Mouse (Mus musculus) liver, embryonic 16.5 days (tissue): ENCODE data around the gene Mark2. TPM values are rescaled to one million over a fixed set of nuclear protein-coding genes. Genes with fewer than 3 reads are reported as not detected.

Experiments used
- ATAC-seq: fragments of 200-750 bp; cut with Nextera tagmentation; 2 replicates; pipeline ENCODE4 v1.8.0; 2017; ENCODE audit warnings: low read depth, mild to moderate bottlenecking, moderate number of reproducible peaks, moderate library complexity
- H3K27ac ChIP-seq: fragments of 300-500 bp; sonication (generic); 2 replicates; pipeline ENCODE4 v1.5.1; 2014; ENCODE audit warnings: mild to moderate bottlenecking, low read length
- H3K27me3 ChIP-seq: fragments of 300-500 bp; sonication (generic); 2 replicates; pipeline ENCODE4 v1.6.1; 2014; ENCODE audit warnings: low read depth, low read length, mixed read lengths; ENCODE audit not compliant: control insufficient read depth, insufficient read depth
- H3K36me3 ChIP-seq: fragments of 300-500 bp; sonication (generic); 2 replicates; pipeline ENCODE4 v1.6.1; 2014; ENCODE audit warnings: mild to moderate bottlenecking; ENCODE audit not compliant: control insufficient read depth, insufficient read depth
- H3K4me1 ChIP-seq: fragments of 300-500 bp; sonication (generic); 2 replicates; pipeline ENCODE4 v1.6.1; 2014; ENCODE audit warnings: low read depth, low read length, mixed read lengths; ENCODE audit not compliant: control insufficient read depth
- H3K4me2 ChIP-seq: fragments of 300-500 bp; sonication (generic); 2 replicates; pipeline ENCODE4 v1.6.1; 2014; ENCODE audit warnings: low read depth, low read length, mixed read lengths
- H3K4me3 ChIP-seq: fragments of 300-500 bp; sonication (generic); 2 replicates; pipeline ENCODE4 v1.5.1; 2014; ENCODE audit warnings: low read depth, mild to moderate bottlenecking, low read length
- H3K9ac ChIP-seq: fragments of 300-500 bp; sonication (generic); 2 replicates; pipeline ENCODE4 v1.6.1; 2014; ENCODE audit warnings: low read depth, low read length
- H3K9me3 ChIP-seq: fragments of 300-500 bp; sonication (generic); replicated peaks from 2 replicates; pipeline ENCODE4 v1.6.1; 2016; ENCODE audit warnings: low read length; ENCODE audit not compliant: control insufficient read depth
- WGBS: fragments of 180-500 bp; shearing (Covaris S2); extraction: QIAGEN DNeasy Blood & Tissue Kit; methylation state at CpG from one replicate; pipeline ENCODE4 v1.1.7; 2014; ENCODE audit not compliant: insufficient replicate concordance; 5-methylcytosine and 5-hydroxymethylcytosine counted together
- polyA plus RNA-seq: library from polyadenylated mRNA; unstranded; fragments of >200 nt; fragmentation: Nextera tagmentation; extraction: Ambion mirVana; gene quantifications from 2 replicates; pipeline ENCODE4 v1.2.1, GENCODE M21; 2015

Mark2 gene
- polyA plus RNA-seq, 1 experiment from 2014 or later = 15.3 TPM

DNA sequence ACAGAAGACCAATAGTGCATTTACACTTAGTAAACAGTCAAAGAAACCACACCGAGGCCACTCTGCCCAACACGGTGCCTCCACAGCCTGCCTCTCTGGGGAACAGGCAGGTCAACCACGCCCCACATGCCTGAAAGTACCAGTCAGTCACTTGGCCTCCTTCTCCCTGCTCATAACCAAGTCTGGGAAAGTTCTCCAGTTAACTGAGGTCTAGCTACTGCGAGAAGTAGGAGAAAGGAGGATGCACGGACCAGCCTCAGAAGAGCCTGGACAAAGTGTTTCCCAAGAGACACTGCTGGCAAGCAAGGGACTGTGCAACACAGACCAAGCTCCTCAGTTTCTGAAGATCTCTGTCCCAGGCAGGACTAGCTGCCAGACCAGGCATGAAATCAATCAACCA is 2.6 kb downstream of the Mark2 start:
- peak overlapping the region; percentile 97 for H3K4me3 ChIP-seq
- no peak overlapping the region for H3K27ac ChIP-seq
- peak overlapping the region; percentile 38 for H3K4me2 ChIP-seq
- 33% methylated on average over 5 of the region's 5 CpGs for WGBS
- H3K9me3 ChIP-seq = no peaks in the 10 kb centered on the region
- no peak for ATAC-seq
- peaks cover 56% of the 10 kb centered on the region for H3K4me1 ChIP-seq
- no peaks in the 10 kb centered on the region for H3K27me3 ChIP-seq
- H3K36me3 ChIP-seq = no peaks in the 10 kb centered on the region
- 0 out of 2 replicates have a peak overlapping the region, but pooled peaks have one; percentile 18 for H3K9ac ChIP-seq

GRCm38 (mm10) chr19:7337781-7338342 is 3.8 kb downstream of the Mark2 start:
- H3K27me3 ChIP-seq = no peaks in the 10 kb centered on the region
- H3K36me3 ChIP-seq = no peaks in the 10 kb centered on the region
- H3K9ac ChIP-seq = no peak overlapping the region
- H3K4me3 ChIP-seq = no peak overlapping the region
- H3K4me2 ChIP-seq = no peak overlapping the region
- peaks cover 56% of the 10 kb centered on the region for H3K4me1 ChIP-seq
- 68% methylated on average over 2 of the region's 2 CpGs for WGBS
- H3K9me3 ChIP-seq = no peaks in the 10 kb centered on the region
- no peak overlapping the region for H3K27ac ChIP-seq
- no peak for ATAC-seq

DNA sequence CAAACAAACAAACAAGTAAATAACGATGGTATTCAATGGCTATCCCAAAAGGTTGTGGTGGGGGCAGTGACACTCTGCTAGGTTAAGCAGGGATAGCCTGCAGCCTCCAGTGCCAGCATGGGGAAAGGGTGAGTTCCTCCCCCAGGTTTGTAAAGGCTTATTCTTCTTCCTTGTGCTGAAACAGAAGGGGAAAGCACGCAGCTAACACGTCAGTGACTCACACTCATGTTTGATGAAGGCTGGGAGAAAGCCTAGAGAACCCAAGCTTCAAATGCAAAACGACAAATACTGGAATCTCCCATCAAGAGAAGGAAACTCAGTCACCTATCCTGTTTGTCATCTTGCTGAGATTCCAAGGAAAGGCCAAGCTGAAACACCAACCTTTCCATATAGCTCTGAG is 6.0 kb downstream of the Mark2 start:
- Histone ChIP-seq H3K9me3 (no peaks in the 10 kb centered on the region), H3K9ac (no peak overlapping the region), H3K27me3 (no peaks in the 10 kb centered on the region), H3K27ac (no peak overlapping the region), H3K36me3 (no peaks in the 10 kb centered on the region), H3K4me3 (no peak overlapping the region), H3K4me2 (no peak overlapping the region), H3K4me1 (peaks cover 48% of the 10 kb centered on the region)
- WGBS = 56% methylated on average over 4 of the region's 4 CpGs
- no peak for ATAC-seq

GRCm38 (mm10) chr19:7334049-7334448 is 7.6 kb downstream of the Mark2 start:
- no peak overlapping the region for H3K4me3 ChIP-seq
- 66% methylated on average over 2 of the region's 2 CpGs for WGBS

GRCm38 (mm10) chr19:7321391-7321790 is 20.3 kb downstream of the Mark2 start:
- H3K36me3 ChIP-seq = no peaks in the 10 kb centered on the region
- H3K27ac ChIP-seq = no peak overlapping the region
- H3K4me3 ChIP-seq = no peak overlapping the region
- H3K4me2 ChIP-seq = no peak overlapping the region
- no peak for ATAC-seq
- H3K27me3 ChIP-seq = no peaks in the 10 kb centered on the region
- peaks cover 5% of the 10 kb centered on the region for H3K4me1 ChIP-seq
- H3K9ac ChIP-seq = no peak overlapping the region
- 69% methylated on average over 3 of the region's 3 CpGs for WGBS
- no peaks in the 10 kb centered on the region for H3K9me3 ChIP-seq

More at GRCm38 (mm10) chr19:7334049-7334448, 7.6 kb downstream of the Mark2 start:
- Histone ChIP-seq H3K36me3 (no peaks in the 10 kb centered on the region), H3K9me3 (no peaks in the 10 kb centered on the region), H3K9ac (no peak overlapping the region), H3K4me2 (no peak overlapping the region), H3K27ac (no peak overlapping the region), H3K27me3 (no peaks in the 10 kb centered on the region), H3K4me1 (peaks cover 33% of the 10 kb centered on the region)
- peak; percentile 50; the same call in 1 of the 2 replicates for ATAC-seq

GRCm38 (mm10) chr19:7320181-7320580 is 21.5 kb downstream of the Mark2 start:
- H3K9ac ChIP-seq = no peak overlapping the region
- H3K4me2 ChIP-seq = no peak overlapping the region
- H3K4me1 ChIP-seq = peaks cover 15% of the 10 kb centered on the region
- H3K36me3 ChIP-seq = no peaks in the 10 kb centered on the region
- H3K9me3 ChIP-seq = no peaks in the 10 kb centered on the region
- 58% methylated on average over 2 of the region's 2 CpGs for WGBS
- H3K4me3 ChIP-seq = no peak overlapping the region
- 0 out of 2 replicates have a peak, but pooled peaks have one; percentile 19 for ATAC-seq
- no peak overlapping the region for H3K27ac ChIP-seq
- H3K27me3 ChIP-seq = no peaks in the 10 kb centered on the region

DNA sequence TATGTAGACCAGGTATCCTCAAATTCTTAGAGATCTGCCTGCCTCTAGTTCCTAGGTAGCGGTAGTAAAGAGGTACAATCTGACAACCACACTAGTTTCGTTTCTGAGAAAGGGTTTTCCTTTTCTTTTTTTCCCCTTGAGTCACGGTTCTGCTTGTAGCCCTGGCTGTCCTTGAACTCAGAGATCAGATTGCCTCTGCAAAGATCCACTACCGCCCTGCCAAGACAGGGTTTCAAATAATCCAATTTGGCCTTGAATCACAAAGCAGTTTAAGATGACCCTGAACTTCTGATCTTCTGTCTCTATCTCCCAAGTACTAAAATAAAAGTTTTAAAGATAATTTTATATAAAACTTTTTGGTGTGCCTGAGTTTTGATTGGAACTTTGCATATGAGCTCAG is 23.9 kb downstream of the Mark2 start:
- Histone ChIP-seq H3K4me2 (no peak overlapping the region), H3K36me3 (no peaks in the 10 kb centered on the region), H3K27ac (no peak overlapping the region), H3K9ac (no peak overlapping the region), H3K4me3 (no peak overlapping the region), H3K27me3 (no peaks in the 10 kb centered on the region), H3K4me1 (peaks cover 18% of the 10 kb centered on the region), H3K9me3 (no peaks in the 10 kb centered on the region)
- no peak for ATAC-seq
- WGBS = 63% methylated on average over 4 of the region's 4 CpGs

GRCm38 (mm10) chr19:7316822-7317221 is 24.8 kb downstream of the Mark2 start:
- no peak for ATAC-seq
- H3K4me3 ChIP-seq = no peak overlapping the region
- H3K9me3 ChIP-seq = no peaks in the 10 kb centered on the region
- no peak overlapping the region for H3K9ac ChIP-seq
- H3K4me2 ChIP-seq = no peak overlapping the region
- H3K27me3 ChIP-seq = no peaks in the 10 kb centered on the region
- peaks cover 19% of the 10 kb centered on the region for H3K4me1 ChIP-seq
- H3K27ac ChIP-seq = no peak overlapping the region
- 65% methylated on average over 4 of the region's 4 CpGs for WGBS
- H3K36me3 ChIP-seq = no peaks in the 10 kb centered on the region

DNA sequence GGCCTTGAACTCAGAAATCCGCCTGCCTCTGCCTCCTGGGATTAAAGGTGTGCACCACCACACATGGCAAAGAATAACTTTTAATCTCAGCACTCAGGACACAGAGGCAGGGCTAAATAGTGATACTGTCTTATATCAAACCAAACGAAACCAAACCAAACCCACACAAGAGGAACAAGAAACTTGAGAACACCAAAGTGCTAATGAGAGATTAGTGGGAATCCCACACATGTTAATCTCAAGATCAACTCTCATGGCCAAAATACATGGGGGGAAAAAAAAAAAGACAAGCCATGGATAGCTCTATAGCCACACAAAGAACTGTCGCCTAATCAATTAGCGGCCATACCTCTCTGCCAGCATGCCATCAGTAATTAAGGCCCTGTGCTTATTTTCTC is 26.1 kb downstream of the Mark2 start:
- Histone ChIP-seq H3K9ac (no peak overlapping the region), H3K4me3 (no peak overlapping the region), H3K4me1 (peaks cover 30% of the 10 kb centered on the region), H3K9me3 (no peaks in the 10 kb centered on the region), H3K27me3 (no peaks in the 10 kb centered on the region), H3K27ac (no peak overlapping the region), H3K36me3 (no peaks in the 10 kb centered on the region), H3K4me2 (no peak overlapping the region)
- WGBS = 56% methylated on average over 4 of the region's 4 CpGs
- ATAC-seq = no peak
